Mouse (Mus musculus) heart, embryonic 16.5 days (tissue): ENCODE data around the gene Gm21969. TPM values are rescaled to one million over a fixed set of nuclear protein-coding genes. Genes with fewer than 3 reads are reported as not detected.

Experiments
- ATAC-seq: fragments of 200-750 bp; cut with Nextera tagmentation; replicated peaks from 2 replicates; pipeline ENCODE4 v1.8.0; 2017; ENCODE audit warnings: moderate number of reproducible peaks; ENCODE audit not compliant: insufficient read depth, low FRiP score; ENCODE audit errors: extremely low read depth
- H3K27ac ChIP-seq: fragments of 300-500 bp; sonication (generic); 2 replicates; pipeline ENCODE4 v1.5.1; 2014; ENCODE audit warnings: mild to moderate bottlenecking, low read length, control low read depth, moderate library complexity
- H3K27me3 ChIP-seq: fragments of 300-500 bp; sonication (generic); 2 replicates; pipeline ENCODE4 v1.6.1; 2014; ENCODE audit warnings: low read length, mixed read lengths; ENCODE audit not compliant: control insufficient read depth, insufficient read depth
- H3K36me3 ChIP-seq: fragments of 300-500 bp; sonication (generic); 2 replicates; pipeline ENCODE4 v1.6.1; 2014; ENCODE audit not compliant: control insufficient read depth, insufficient read depth
- H3K4me1 ChIP-seq: fragments of 300-500 bp; sonication (generic); 2 replicates; pipeline ENCODE4 v1.6.1; 2014; ENCODE audit warnings: low read length, mixed read lengths; ENCODE audit not compliant: control insufficient read depth, insufficient read depth
- H3K4me2 ChIP-seq: fragments of 300-500 bp; sonication (generic); 2 replicates; pipeline ENCODE4 v1.6.1; 2014; ENCODE audit warnings: low read depth, mild to moderate bottlenecking, control low read depth, low read length
- H3K4me3 ChIP-seq: fragments of 300-500 bp; sonication (generic); 2 replicates; pipeline ENCODE4 v1.5.1; 2014; ENCODE audit warnings: mild to moderate bottlenecking, control low read depth, low read length
- H3K9ac ChIP-seq: fragments of 300-500 bp; sonication (generic); 2 replicates; pipeline ENCODE4 v1.6.1; 2014; ENCODE audit warnings: low read length, control low read depth
- H3K9me3 ChIP-seq: fragments of 300-500 bp; sonication (generic); replicated peaks from 2 replicates; pipeline ENCODE4 v1.6.1; 2016; ENCODE audit warnings: low read length; ENCODE audit not compliant: control insufficient read depth
- WGBS: fragments of 180-500 bp; shearing (Covaris S2); extraction: QIAGEN DNeasy Blood & Tissue Kit; methylation state at CpG from one replicate; pipeline ENCODE4 v1.1.7; 2014; 5-methylcytosine and 5-hydroxymethylcytosine counted together
- polyA plus RNA-seq: library from polyadenylated mRNA; unstranded; fragments of >200 nt; fragmentation: Nextera tagmentation; extraction: Ambion mirVana; gene quantifications from 2 replicates; pipeline ENCODE4 v1.2.1, GENCODE M21; 2015

Gm21969 gene
- polyA plus RNA-seq, 1 experiment from 2014 or later = not detected

GRCm38 (mm10) chr4:139582903-139583302, 20.1 kb upstream of the Gm21969 start:
- H3K36me3 ChIP-seq = no peaks in the 10 kb centered on the region
- H3K9ac ChIP-seq = no peak overlapping the region
- no peak for ATAC-seq
- no peak overlapping the region for H3K4me2 ChIP-seq
- no peaks in the 10 kb centered on the region for H3K9me3 ChIP-seq
- WGBS = 68% methylated on average over 3 of the region's 3 CpGs
- no peak overlapping the region for H3K4me3 ChIP-seq
- no peaks in the 10 kb centered on the region for H3K27me3 ChIP-seq
- peaks cover 72% of the 10 kb centered on the region for H3K4me1 ChIP-seq
- no peak overlapping the region for H3K27ac ChIP-seq

- Histone ChIP-seq H3K36me3 (no peaks in the 10 kb centered on the region), H3K4me3 (no peak overlapping the region), H3K9me3 (no peaks in the 10 kb centered on the region), H3K9ac (no peak overlapping the region), H3K4me2 (no peak overlapping the region), H3K4me1 (peaks cover 66% of the 10 kb centered on the region), H3K27ac (no peak overlapping the region), H3K27me3 (no peaks in the 10 kb centered on the region)
- WGBS = 66% methylated on average over 11 of the region's 11 CpGs
- ATAC-seq = no peak
Measured at GRCm38 (mm10) chr4:139583629-139584245, 19.2 kb upstream of the Gm21969 start.

- no peak overlapping the region for H3K9ac ChIP-seq
- no peak overlapping the region for H3K4me2 ChIP-seq
- no peaks in the 10 kb centered on the region for H3K27me3 ChIP-seq
- H3K4me3 ChIP-seq = no peak overlapping the region
- no peak for ATAC-seq
- 66% methylated on average over 11 of the region's 11 CpGs for WGBS
- no peaks in the 10 kb centered on the region for H3K9me3 ChIP-seq
- H3K4me1 ChIP-seq = peaks cover 60% of the 10 kb centered on the region
- no peaks in the 10 kb centered on the region for H3K36me3 ChIP-seq
- H3K27ac ChIP-seq = no peak overlapping the region; the same call in 1 of the 2 replicates
Measured at GRCm38 (mm10) chr4:139584704-139585103, 18.3 kb upstream of the Gm21969 start.

GRCm38 (mm10) chr4:139585713-139586112, 17.3 kb upstream of the Gm21969 start:
- Histone ChIP-seq H3K4me2 (no peak overlapping the region), H3K9me3 (no peaks in the 10 kb centered on the region), H3K4me1 (peaks cover 49% of the 10 kb centered on the region), H3K9ac (no peak overlapping the region), H3K36me3 (no peaks in the 10 kb centered on the region), H3K4me3 (no peak overlapping the region), H3K27ac (no peak overlapping the region), H3K27me3 (no peaks in the 10 kb centered on the region)
- no peak for ATAC-seq
- WGBS = 83% methylated on average over 7 of the region's 7 CpGs

- Histone ChIP-seq H3K27ac (no peak overlapping the region), H3K4me1 (peaks cover 34% of the 10 kb centered on the region)
- 65% methylated on average over 4 of the region's 4 CpGs for WGBS
Measured at GRCm38 (mm10) chr4:139587370-139587769, 15.6 kb upstream of the Gm21969 start.

GRCm38 (mm10) chr4:139587773-139588172, 15.2 kb upstream of the Gm21969 start:
- Histone ChIP-seq H3K4me2 (no peak overlapping the region), H3K9me3 (no peaks in the 10 kb centered on the region), H3K4me3 (no peak overlapping the region), H3K9ac (no peak overlapping the region), H3K27me3 (no peaks in the 10 kb centered on the region), H3K36me3 (no peaks in the 10 kb centered on the region), H3K27ac (no peak overlapping the region), H3K4me1 (peaks cover 32% of the 10 kb centered on the region)
- ATAC-seq = no peak
- 78% methylated on average over 4 of the region's 4 CpGs for WGBS

More at GRCm38 (mm10) chr4:139587370-139587769, 15.6 kb upstream of the Gm21969 start:
- Histone ChIP-seq H3K4me2 (no peak overlapping the region), H3K27me3 (no peaks in the 10 kb centered on the region), H3K9ac (no peak overlapping the region), H3K9me3 (no peaks in the 10 kb centered on the region), H3K4me3 (no peak overlapping the region), H3K36me3 (no peaks in the 10 kb centered on the region)
- ATAC-seq = peak; percentile 39; the same call in 1 of the 2 replicates

- no peaks in the 10 kb centered on the region for H3K27me3 ChIP-seq
- H3K4me1 ChIP-seq = peaks cover 26% of the 10 kb centered on the region
- no peaks in the 10 kb centered on the region for H3K36me3 ChIP-seq
- no peak overlapping the region for H3K4me2 ChIP-seq
- ATAC-seq = no peak
- no peak overlapping the region for H3K4me3 ChIP-seq
- no peak overlapping the region for H3K9ac ChIP-seq
- no peak overlapping the region for H3K27ac ChIP-seq
- no peaks in the 10 kb centered on the region for H3K9me3 ChIP-seq
- 53% methylated on average over 5 of the region's 5 CpGs for WGBS
Measured at GRCm38 (mm10) chr4:139589351-139590027, 13.5 kb upstream of the Gm21969 start.

GRCm38 (mm10) chr4:139590446-139590845, 12.5 kb upstream of the Gm21969 start:
- Histone ChIP-seq H3K36me3 (no peaks in the 10 kb centered on the region), H3K4me2 (no peak overlapping the region), H3K9me3 (no peaks in the 10 kb centered on the region), H3K9ac (no peak overlapping the region), H3K4me3 (no peak overlapping the region), H3K27ac (no peak overlapping the region), H3K27me3 (no peaks in the 10 kb centered on the region), H3K4me1 (peaks cover 24% of the 10 kb centered on the region)
- WGBS = 60% methylated on average over 4 of the region's 4 CpGs
- no peak for ATAC-seq

- H3K4me3 ChIP-seq = no peak overlapping the region
- no peak overlapping the region for H3K9ac ChIP-seq
- H3K36me3 ChIP-seq = no peaks in the 10 kb centered on the region
- no peaks in the 10 kb centered on the region for H3K27me3 ChIP-seq
- H3K4me1 ChIP-seq = peaks cover 29% of the 10 kb centered on the region
- H3K27ac ChIP-seq = no peak overlapping the region
- ATAC-seq = no peak
- no peak overlapping the region for H3K4me2 ChIP-seq
- WGBS = 50% methylated on average over 7 of the region's 7 CpGs
- H3K9me3 ChIP-seq = no peaks in the 10 kb centered on the region
Measured at GRCm38 (mm10) chr4:139592895-139593294, 10.1 kb upstream of the Gm21969 start.
